Mouse (Mus musculus): Measurements from ENCODE around the gene Igf2r. TPM values are rescaled to one million over a fixed set of nuclear protein-coding genes. Genes with fewer than 3 reads are reported as not detected.
A peak's percentile ranks its signal among the peaks of the same experiment; 100 is the strongest.

The Igf2r gene
- polyA plus RNA-seq, 1 experiment = 4.8 TPM

- no peak for TF ChIP-seq CTCF (IDR thresholded peaks at IDR 0.05; ENCODE audit: control insufficient read depth, insufficient read depth, insufficient replicate concordance, low read depth, low read length)
- TF ChIP-seq POLR2A (IDR thresholded peaks at IDR 0.05; ENCODE audit: control insufficient read depth, low read depth, low read length) = no peak
- H3K4me3 ChIP-seq (ENCODE audit: control insufficient read depth, low read depth, low read length) = no peak overlapping the region
- no peaks in the 10 kb centered on the region for H3K36me3 ChIP-seq (ENCODE audit: control insufficient read depth, insufficient read depth, low read length)
- no peaks in the 10 kb centered on the region for H3K4me1 ChIP-seq (ENCODE audit: control insufficient read depth, insufficient read depth, low read length)
- H3K27me3 ChIP-seq (ENCODE audit: control insufficient read depth, insufficient read depth, low read length) = no peaks in the 10 kb centered on the region
- no peak overlapping the region for H3K27ac ChIP-seq (ENCODE audit: control insufficient read depth, insufficient read depth, low read depth, low read length)
These were observed 32.5 kb upstream of the Igf2r start for GRCm38 (mm10) chr17:12801861-12802540.

DNA sequence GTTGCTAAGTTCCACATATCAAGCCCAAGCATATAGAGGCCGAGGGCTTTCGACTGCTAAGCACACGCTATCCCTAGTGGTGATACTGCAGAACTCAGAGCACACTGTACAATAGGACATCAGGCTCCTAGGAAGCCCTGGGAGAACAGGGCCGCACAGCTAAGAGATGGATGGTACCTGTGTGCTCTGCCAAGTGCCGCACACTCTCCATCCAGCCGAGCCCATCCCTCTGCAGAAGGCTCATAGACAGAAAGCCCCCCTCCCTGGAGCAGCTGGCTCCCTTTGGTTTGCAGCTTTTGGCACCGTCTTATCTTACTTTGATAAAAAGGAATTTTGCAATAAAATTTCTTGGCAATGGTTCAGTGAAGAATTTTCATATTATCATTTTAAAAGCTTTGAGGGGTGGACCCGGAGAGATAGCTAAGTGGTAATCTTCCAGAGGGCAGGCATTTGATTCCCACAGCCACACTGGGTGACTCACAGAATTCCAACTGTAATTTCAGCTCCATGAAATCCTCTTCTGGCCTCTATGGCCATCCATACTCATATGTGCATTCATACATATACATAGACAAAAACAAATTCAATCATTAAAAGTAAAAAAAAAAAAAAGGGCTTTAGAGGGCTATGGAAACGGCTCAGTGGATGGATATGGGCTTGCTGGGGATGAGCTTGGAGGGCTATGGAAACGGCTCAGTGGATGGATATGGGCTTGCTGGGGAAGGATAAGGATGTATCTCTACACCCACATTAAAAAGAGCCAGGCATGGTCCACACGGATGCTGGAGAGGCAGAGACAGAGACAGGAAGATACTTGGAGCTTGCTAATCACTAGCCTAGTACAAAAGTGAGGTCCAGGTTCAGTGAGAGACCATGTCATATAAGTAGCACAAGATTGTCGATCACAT lies 30.2 kb upstream of the Igf2r start:
- no peaks in the 10 kb centered on the region for H3K4me1 ChIP-seq (ENCODE audit: control insufficient read depth, insufficient read depth, low read length)
- H3K27me3 ChIP-seq (ENCODE audit: control insufficient read depth, insufficient read depth, low read length) = no peaks in the 10 kb centered on the region
- H3K4me3 ChIP-seq (ENCODE audit: control insufficient read depth, low read depth, low read length) = no peak overlapping the region
- 0 out of 2 replicates have a peak, but pooled peaks have one; percentile 9 for TF ChIP-seq CTCF (IDR thresholded peaks at IDR 0.05; ENCODE audit: control insufficient read depth, insufficient read depth, insufficient replicate concordance, low read depth, low read length)
- TF ChIP-seq POLR2A (IDR thresholded peaks at IDR 0.05; ENCODE audit: control insufficient read depth, low read depth, low read length) = no peak
- no peak overlapping the region for H3K27ac ChIP-seq (ENCODE audit: control insufficient read depth, insufficient read depth, low read depth, low read length)
- H3K36me3 ChIP-seq (ENCODE audit: control insufficient read depth, insufficient read depth, low read length) = no peaks in the 10 kb centered on the region

GRCm38 (mm10) chr17:12798571-12798970 lies 29.1 kb upstream of the Igf2r start:
- Histone ChIP-seq H3K4me1 (ENCODE audit: control insufficient read depth, insufficient read depth, low read length) (peaks cover 4% of the 10 kb centered on the region), H3K4me3 (ENCODE audit: control insufficient read depth, low read depth, low read length) (no peak overlapping the region), H3K27ac (ENCODE audit: control insufficient read depth, insufficient read depth, low read depth, low read length) (no peak overlapping the region), H3K36me3 (ENCODE audit: control insufficient read depth, insufficient read depth, low read length) (no peaks in the 10 kb centered on the region), H3K27me3 (ENCODE audit: control insufficient read depth, insufficient read depth, low read length) (no peaks in the 10 kb centered on the region)
- no peak for TF ChIP-seq POLR2A (IDR thresholded peaks at IDR 0.05; ENCODE audit: control insufficient read depth, low read depth, low read length)
- TF ChIP-seq CTCF (IDR thresholded peaks at IDR 0.05; ENCODE audit: control insufficient read depth, insufficient read depth, insufficient replicate concordance, low read depth, low read length) = no peak

DNA sequence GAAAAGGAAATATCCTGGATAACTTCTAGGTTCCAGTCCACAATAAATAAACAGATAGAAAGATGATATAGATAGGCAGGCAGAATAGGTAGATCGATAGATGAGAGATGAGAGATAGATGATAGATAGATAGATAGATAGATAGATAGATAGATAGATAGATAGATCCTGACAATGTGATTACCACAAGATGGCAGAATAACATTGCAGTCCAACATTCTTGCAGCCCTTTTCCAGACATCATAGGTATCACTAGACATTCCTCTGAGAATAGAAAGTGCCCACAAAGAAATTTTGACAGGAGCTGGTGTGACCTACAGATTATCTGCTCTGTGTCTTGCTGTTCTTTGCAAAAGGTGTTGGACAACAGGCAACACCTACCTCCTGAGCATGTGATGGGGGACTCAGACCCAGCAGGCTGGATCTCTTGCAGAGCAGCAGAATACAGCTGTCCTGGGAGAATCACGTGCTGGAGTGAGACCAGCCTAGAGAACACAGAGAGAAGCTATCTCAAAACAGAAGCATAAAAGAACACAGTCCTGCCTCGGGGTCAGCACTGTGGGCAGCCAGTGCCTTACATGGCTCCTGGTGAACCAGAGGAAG lies 28.1 kb upstream of the Igf2r start:
- Histone ChIP-seq H3K27ac (ENCODE audit: control insufficient read depth, insufficient read depth, low read depth, low read length) (no peak overlapping the region), H3K4me3 (ENCODE audit: control insufficient read depth, low read depth, low read length) (no peak overlapping the region), H3K4me1 (ENCODE audit: control insufficient read depth, insufficient read depth, low read length) (peaks cover 4% of the 10 kb centered on the region), H3K27me3 (ENCODE audit: control insufficient read depth, insufficient read depth, low read length) (no peaks in the 10 kb centered on the region), H3K36me3 (ENCODE audit: control insufficient read depth, insufficient read depth, low read length) (no peaks in the 10 kb centered on the region)
- TF ChIP-seq CTCF (IDR thresholded peaks at IDR 0.05; ENCODE audit: control insufficient read depth, insufficient read depth, insufficient replicate concordance, low read depth, low read length) (no peak), POLR2A (IDR thresholded peaks at IDR 0.05; ENCODE audit: control insufficient read depth, low read depth, low read length) (no peak)

DNA sequence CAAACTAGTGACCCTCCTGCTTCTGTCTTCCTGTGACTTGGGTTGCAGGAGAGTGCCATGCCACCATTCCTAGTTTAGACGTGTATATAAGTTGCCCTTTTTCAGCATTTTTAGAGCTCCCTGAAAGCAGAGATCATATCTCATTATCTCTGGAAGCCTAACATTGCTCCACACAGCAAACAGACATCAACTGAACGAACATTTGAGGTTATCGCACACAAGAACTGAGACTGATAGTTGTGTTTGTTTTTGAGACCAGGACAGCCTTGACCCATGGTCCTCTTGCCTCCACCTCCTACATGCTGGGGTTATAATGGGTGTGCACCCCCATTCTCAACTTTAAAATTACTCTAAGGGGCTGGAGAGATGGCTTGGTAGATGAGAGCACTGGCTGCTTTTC lies 27.2 kb upstream of the Igf2r start:
- Histone ChIP-seq H3K27ac (ENCODE audit: control insufficient read depth, insufficient read depth, low read depth, low read length) (no peak overlapping the region), H3K4me1 (ENCODE audit: control insufficient read depth, insufficient read depth, low read length) (peaks cover 4% of the 10 kb centered on the region), H3K4me3 (ENCODE audit: control insufficient read depth, low read depth, low read length) (no peak overlapping the region), H3K36me3 (ENCODE audit: control insufficient read depth, insufficient read depth, low read length) (no peaks in the 10 kb centered on the region), H3K27me3 (ENCODE audit: control insufficient read depth, insufficient read depth, low read length) (no peaks in the 10 kb centered on the region)
- no peak for TF ChIP-seq CTCF (IDR thresholded peaks at IDR 0.05; ENCODE audit: control insufficient read depth, insufficient read depth, insufficient replicate concordance, low read depth, low read length)
- no peak for TF ChIP-seq POLR2A (IDR thresholded peaks at IDR 0.05; ENCODE audit: control insufficient read depth, low read depth, low read length)

DNA sequence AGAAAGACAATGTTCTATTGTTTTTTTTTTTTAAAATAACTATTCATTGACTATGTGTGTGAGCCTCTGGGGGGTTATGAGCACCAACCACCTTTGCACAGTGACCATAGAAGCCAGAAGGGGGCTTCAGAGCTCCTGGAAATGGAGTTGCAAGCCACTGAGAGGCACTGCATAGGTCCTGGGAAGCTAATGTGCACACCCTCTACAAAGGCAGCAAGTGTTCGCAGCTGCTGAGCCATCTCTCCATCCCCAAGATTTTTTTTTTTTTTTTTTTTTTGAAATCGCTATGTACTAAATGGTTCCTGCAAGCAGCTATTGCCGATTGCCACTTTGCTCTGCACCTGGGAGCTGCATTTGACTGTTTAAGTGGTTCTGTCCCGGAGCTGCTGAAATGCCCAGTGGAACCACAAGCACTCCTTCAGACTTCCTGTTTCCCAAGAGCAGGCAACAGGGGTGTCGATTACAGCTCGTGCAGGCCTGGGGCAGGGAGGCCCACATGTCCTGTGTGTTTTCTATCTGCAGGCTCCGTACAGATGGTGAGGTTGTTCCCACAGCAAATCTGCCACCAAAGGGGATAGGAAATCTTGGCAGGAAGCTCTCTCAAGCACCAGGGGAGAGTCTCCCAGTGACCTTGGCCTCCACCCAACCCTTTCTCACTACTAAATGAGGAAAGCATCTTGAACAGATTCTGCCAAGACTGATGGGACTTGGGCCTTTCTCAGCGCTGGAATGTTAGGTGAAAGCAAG lies 24.4 kb upstream of the Igf2r start:
- H3K4me1 ChIP-seq (ENCODE audit: control insufficient read depth, insufficient read depth, low read length) = peaks cover 4% of the 10 kb centered on the region
- no peaks in the 10 kb centered on the region for H3K36me3 ChIP-seq (ENCODE audit: control insufficient read depth, insufficient read depth, low read length)
- peak overlapping the region; percentile 26 for H3K27ac ChIP-seq (ENCODE audit: control insufficient read depth, insufficient read depth, low read depth, low read length)
- TF ChIP-seq CTCF (IDR thresholded peaks at IDR 0.05; ENCODE audit: control insufficient read depth, insufficient read depth, insufficient replicate concordance, low read depth, low read length) (no peak), POLR2A (IDR thresholded peaks at IDR 0.05; ENCODE audit: control insufficient read depth, low read depth, low read length) (no peak)
- H3K4me3 ChIP-seq (ENCODE audit: control insufficient read depth, low read depth, low read length) = no peak overlapping the region
- H3K27me3 ChIP-seq (ENCODE audit: control insufficient read depth, insufficient read depth, low read length) = no peaks in the 10 kb centered on the region

Data from testis, adult 2 months (tissue).